Mouse (Mus musculus) forebrain, embryonic 10.5 days (tissue): ENCODE results near the gene Thada. TPM values are rescaled to one million over a fixed set of nuclear protein-coding genes. Genes with fewer than 3 reads are reported as not detected.
A peak's percentile ranks its signal among the peaks of the same experiment; 100 is the strongest.

Experiments
- DNase-seq: peaks from one replicate; pipeline ENCODE4 v3.0.0-alpha.2; 2017; ENCODE audit warnings: low spot score; ENCODE audit errors: extremely low spot score
- H3K27ac ChIP-seq: fragments of 300-500 bp; sonication (generic); 2 replicates; pipeline ENCODE4 v1.5.1; 2016; ENCODE audit warnings: mild to moderate bottlenecking
- H3K27me3 ChIP-seq: fragments of 300-500 bp; sonication (generic); 2 replicates; pipeline ENCODE4 v1.6.1; 2016; ENCODE audit warnings: mild to moderate bottlenecking; ENCODE audit not compliant: poor library complexity, severe bottlenecking
- H3K36me3 ChIP-seq: fragments of 300-500 bp; sonication (generic); replicated peaks from 2 replicates; pipeline ENCODE4 v1.6.1; 2016; ENCODE audit warnings: mild to moderate bottlenecking, moderate library complexity
- H3K4me1 ChIP-seq: fragments of 300-500 bp; sonication (generic); 2 replicates; pipeline ENCODE4 v1.6.1; 2016
- H3K4me3 ChIP-seq: fragments of 300-500 bp; sonication (generic); 2 replicates; pipeline ENCODE4 v1.5.1; 2016; ENCODE audit warnings: mild to moderate bottlenecking, moderate library complexity
- H3K9me3 ChIP-seq: fragments of 300-500 bp; sonication (generic); 2 replicates; pipeline ENCODE4 v1.6.1; 2016; ENCODE audit warnings: mild to moderate bottlenecking, moderate library complexity
- WGBS: fragments of 180-500 bp; shearing (Covaris S2); methylation state at CpG from one replicate; pipeline ENCODE4 v1.1.7; 2016; 5-methylcytosine and 5-hydroxymethylcytosine counted together
- polyA plus RNA-seq: library from polyadenylated mRNA; unstranded; fragments of >200 nt; fragmentation: Nextera tagmentation; extraction: Ambion mirVana; gene quantifications from 2 replicates; pipeline ENCODE4 v1.2.1, GENCODE M21; 2016

The Thada gene
- polyA plus RNA-seq: 11.3 and 12.1 TPM in 2 replicates

DNA sequence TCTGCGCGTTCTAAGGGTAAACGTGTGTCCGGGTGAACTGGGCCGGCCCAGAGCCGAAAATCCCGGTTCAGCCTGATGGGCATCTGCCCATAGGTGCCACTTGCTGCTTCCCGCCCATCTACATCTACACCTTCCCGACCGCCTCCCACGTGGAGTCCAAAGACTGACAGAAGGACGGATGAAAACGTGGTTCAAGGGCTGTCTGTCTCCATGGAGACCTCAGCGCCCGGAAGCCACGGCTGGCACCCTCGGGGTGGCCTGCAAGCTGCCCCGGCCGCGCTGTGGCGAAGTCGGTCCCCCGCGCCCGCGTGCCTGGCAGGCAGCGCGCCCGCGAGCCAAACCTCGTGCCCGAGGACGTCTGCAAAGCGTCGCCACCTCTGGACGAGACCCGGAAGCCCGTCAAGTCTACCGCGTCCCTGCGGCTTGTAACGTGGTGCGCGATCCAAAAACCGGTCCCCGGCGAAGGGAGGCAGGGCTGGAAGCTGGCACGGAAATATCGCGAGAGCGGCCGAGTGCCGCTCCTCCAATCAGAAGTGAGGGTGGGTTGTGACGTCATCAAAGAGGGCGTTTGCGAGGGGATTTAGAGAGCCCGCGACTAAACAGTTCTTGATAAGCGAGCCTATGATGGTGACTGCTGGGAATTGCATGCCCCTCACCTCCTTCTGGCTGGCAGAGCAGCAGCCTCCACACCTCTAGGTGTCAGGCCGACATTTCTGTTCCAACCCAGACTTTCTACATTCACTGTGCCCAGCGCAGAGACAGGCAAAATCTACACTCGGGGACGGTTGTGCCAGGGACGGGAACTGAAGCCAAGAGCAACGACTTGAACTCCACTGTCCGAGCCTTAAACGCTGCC is at the start of gene Thada:
Gene Thada (minus strand): TSS at position 453 of the 856 bp plus-strand sequence.
- Histone ChIP-seq H3K27ac (peak within 1 kb of the TSS; percentile 93), H3K4me3 (peak within 1 kb of the TSS; percentile 93), H3K9me3 (no peaks in the 10 kb centered on the region), H3K27me3 (no peaks in the 10 kb centered on the region), H3K4me1 (peaks cover 24% of the 10 kb centered on the region), H3K36me3 (peaks cover 10% of the 10 kb centered on the region)
- peak; percentile 98 for DNase-seq
- under 1% methylated on average over 67 of the region's 67 CpGs for WGBS

DNA sequence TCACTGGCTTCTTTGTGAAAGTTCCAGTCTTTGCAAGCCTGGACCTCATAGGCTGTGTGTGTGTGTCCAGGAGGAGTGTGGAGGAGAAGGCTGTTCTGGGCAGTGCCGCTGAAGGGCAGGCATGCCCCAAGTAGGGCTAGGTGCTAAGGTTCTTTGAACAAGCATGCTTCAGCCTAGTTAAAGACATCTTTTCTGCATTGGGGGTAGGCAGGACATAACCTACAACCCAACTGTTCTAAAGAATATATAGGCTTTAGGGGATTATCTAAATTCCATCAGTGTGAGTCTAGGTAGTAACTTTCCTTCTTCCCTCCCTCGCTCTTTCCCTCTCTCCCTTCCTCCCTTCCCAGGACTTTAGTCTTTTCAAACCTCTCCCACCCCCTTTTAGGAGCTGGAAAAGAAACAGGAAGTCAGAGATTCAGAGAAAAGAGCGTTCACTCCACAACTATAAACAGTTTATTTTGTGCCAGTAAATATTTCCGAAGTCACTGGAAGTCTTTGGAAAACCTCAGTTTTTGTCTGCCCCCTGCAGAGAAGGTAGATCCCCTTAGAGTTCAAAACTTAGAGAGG is 46.6 kb upstream of the Thada start:
- H3K27ac ChIP-seq: peak overlapping the region; percentile 85
- 33% methylated on average over 4 of the region's 4 CpGs for WGBS
- no peak for DNase-seq

DNA sequence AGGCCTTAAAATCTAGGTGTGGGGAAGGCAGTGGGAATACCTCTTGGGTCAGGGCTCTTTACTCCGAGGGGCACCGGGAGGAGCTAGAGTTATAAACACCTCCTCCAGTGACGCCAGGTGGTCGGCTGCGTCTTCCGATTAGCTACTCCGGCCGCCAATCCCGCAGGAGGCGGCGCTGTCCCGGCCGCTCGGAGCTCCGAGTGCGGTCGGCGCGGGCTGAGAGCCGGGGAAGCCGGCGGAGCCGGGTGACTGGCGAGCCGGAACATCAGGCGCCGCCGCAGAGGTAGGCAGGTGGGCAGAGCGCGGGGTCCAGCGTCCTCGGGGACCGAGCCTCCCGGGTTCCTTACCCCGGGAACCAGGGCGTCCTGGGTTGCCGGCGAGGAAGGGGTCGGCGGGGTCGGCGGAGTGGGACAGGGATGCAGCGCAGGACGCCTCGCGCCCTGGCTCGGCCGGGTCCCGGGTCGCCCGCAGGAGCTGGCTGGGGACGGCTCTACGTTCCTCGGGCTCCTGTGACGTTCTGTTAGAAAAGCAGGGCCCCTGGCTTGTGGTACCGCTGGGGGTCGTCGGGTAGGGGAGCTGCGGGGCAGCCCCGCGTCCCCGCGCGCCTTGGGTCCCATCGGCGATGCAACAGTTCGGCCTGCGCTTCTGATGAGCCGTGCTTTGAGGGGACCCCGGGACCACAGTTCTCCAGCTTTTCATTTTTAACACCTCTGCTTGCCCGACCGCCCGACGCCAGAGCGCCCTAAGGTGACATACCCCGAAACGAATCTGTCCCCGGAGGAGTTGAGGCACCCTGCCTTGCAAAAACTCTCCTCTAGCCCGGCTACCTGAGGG is 45.9 kb upstream of the Thada start, which contains the start of gene Plekhh2:
Gene Plekhh2 (plus strand): TSS at position 214 of the 834 bp plus-strand sequence.
- Histone ChIP-seq H3K4me1 (peaks cover 24% of the 10 kb centered on the region), H3K36me3 (no peaks in the 10 kb centered on the region), H3K27me3 (peaks cover 26% of the 10 kb centered on the region), H3K4me3 (peak within 1 kb of the TSS; percentile 84), H3K9me3 (no peaks in the 10 kb centered on the region), H3K27ac (peak within 1 kb of the TSS; percentile 85)
- DNase-seq: peak; percentile 83
- under 1% methylated on average over 79 of the region's 79 CpGs for WGBS

More for the DNA sequence above, 46.6 kb upstream of the Thada start:
- no peaks in the 10 kb centered on the region for H3K36me3 ChIP-seq
- H3K9me3 ChIP-seq: no peaks in the 10 kb centered on the region
- peaks cover 26% of the 10 kb centered on the region for H3K27me3 ChIP-seq
- H3K4me3 ChIP-seq: peak overlapping the region; percentile 84
- H3K4me1 ChIP-seq: peaks cover 24% of the 10 kb centered on the region

DNA sequence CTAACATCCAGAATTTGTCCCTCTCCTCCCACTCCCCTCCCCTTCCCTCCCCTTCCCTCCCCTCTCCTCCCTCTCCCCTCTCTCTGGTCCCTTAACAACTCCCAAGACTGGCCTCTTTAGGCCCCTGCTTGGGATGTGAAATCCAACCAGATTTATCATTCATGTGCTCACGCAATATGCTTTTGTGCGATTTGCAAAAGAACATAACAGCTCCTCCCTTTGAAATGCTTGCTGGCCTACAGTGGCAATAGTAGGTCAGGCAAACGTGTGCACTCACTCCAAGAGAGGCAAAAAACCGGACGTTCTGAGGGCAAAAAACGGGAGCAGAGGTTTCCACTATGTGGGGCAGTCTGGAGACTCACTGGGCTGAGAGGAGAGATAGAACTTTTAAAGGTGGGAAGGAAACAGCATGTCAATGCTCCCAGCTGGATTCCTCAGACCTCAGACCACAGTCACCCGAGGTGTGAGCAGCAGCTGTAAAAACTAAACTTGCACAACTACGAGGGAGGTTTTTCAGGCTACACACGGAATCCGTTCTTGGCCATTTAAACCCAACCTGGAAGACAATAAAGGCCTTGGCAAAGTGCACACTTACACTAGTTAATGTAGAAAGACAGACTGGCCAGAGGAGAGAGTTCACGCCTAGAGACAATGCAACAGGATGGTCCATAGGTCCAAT is 45.1 kb upstream of the Thada start:
- peaks cover 24% of the 10 kb centered on the region for H3K4me1 ChIP-seq
- H3K27me3 ChIP-seq: peaks cover 26% of the 10 kb centered on the region
- 29% methylated on average over 11 of the region's 11 CpGs for WGBS
- no peaks in the 10 kb centered on the region for H3K9me3 ChIP-seq
- no peaks in the 10 kb centered on the region for H3K36me3 ChIP-seq
- no peak for DNase-seq
- H3K27ac ChIP-seq: peak overlapping the region; percentile 85
- H3K4me3 ChIP-seq: peak overlapping the region; percentile 84

GRCm38 (mm10) chr17:84510355-84510754 is 44.4 kb upstream of the Thada start:
- 83% methylated on average over 5 of the region's 5 CpGs for WGBS
- no peak overlapping the region for H3K4me3 ChIP-seq
- no peaks in the 10 kb centered on the region for H3K9me3 ChIP-seq
- no peak overlapping the region for H3K27ac ChIP-seq
- no peaks in the 10 kb centered on the region for H3K36me3 ChIP-seq
- H3K4me1 ChIP-seq: peaks cover 24% of the 10 kb centered on the region
- DNase-seq: no peak
- H3K27me3 ChIP-seq: peaks cover 26% of the 10 kb centered on the region

GRCm38 (mm10) chr17:84509176-84509575 is 43.2 kb upstream of the Thada start:
- H3K27me3 ChIP-seq: peaks cover 26% of the 10 kb centered on the region
- no peak overlapping the region for H3K27ac ChIP-seq
- WGBS: 87% methylated on average over 4 of the region's 4 CpGs
- no peaks in the 10 kb centered on the region for H3K36me3 ChIP-seq
- DNase-seq: no peak
- no peaks in the 10 kb centered on the region for H3K9me3 ChIP-seq
- peaks cover 24% of the 10 kb centered on the region for H3K4me1 ChIP-seq
- no peak overlapping the region for H3K4me3 ChIP-seq

DNA sequence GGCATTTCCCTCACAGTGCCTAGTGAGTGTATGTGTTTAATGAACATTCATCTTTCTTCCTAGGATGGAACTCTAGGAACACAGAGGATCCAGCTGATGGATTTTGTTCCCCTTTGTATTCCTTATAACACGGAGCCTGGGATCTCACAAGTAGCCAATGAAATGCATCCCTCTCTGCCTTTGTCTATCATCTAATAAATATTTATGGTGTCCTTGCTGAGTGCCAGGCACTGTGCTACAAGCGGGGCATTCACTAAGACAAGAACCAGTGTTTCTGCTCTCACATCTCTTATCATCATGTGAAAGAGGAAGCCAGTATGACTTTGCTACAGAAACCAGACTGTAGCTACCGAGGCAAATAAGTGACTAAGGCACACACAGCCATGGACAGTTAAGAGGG is 42.7 kb upstream of the Thada start:
- Histone ChIP-seq H3K27me3 (peaks cover 26% of the 10 kb centered on the region), H3K9me3 (no peaks in the 10 kb centered on the region), H3K36me3 (no peaks in the 10 kb centered on the region), H3K4me1 (peaks cover 24% of the 10 kb centered on the region), H3K27ac (no peak overlapping the region), H3K4me3 (no peak overlapping the region)
- DNase-seq: no peak
- 67% methylated on average over 3 of the region's 3 CpGs for WGBS

DNA sequence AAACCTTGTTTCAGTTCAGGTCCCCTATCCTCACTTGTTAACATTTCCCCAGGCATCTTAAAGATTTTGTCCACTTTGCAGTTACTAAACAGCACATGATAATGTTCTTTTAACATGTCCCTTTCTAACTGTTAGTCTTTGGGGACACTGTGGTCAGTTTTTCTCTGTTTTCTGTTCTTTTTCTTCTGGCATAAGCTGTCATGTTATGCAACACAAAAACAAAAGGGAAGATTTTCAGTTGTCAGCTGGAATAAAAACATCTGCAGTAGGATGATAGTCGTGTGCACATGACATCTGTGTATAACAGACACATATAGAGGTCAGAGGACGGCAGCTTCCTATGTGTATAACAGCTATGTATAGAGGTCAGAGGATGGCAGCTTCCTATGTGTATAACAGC is 39.9 kb upstream of the Thada start:
- H3K9me3 ChIP-seq: no peaks in the 10 kb centered on the region
- WGBS: 82% methylated on average over 2 of the region's 2 CpGs
- peaks cover 4% of the 10 kb centered on the region for H3K4me1 ChIP-seq
- no peak overlapping the region for H3K27ac ChIP-seq
- no peak for DNase-seq
- no peaks in the 10 kb centered on the region for H3K36me3 ChIP-seq
- H3K4me3 ChIP-seq: no peak overlapping the region
- H3K27me3 ChIP-seq: peaks cover 9% of the 10 kb centered on the region; the same call in 1 of the 2 replicates

DNA sequence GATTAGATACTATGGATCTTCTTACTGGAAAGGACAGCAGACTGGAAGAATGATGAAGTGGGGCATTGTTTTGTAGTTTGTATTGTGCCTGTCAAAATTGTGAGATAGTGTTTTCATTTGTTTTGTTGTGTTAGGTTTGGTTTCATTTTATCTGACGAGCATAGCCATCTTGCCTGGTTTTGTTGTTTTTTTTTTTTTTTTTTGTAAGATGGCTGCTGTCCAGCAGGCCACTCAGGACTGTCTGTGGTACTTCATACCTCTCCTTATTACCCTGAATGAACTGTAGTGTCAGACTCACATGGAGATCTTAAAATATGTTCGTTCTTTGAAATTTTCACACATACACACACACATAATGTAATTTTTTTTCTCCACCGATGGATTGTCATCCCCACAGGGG is 36.3 kb upstream of the Thada start:
- H3K4me1 ChIP-seq: peaks cover 8% of the 10 kb centered on the region
- no peak overlapping the region for H3K27ac ChIP-seq
- WGBS: 87% methylated on average over 3 of the region's 3 CpGs
- H3K36me3 ChIP-seq: no peaks in the 10 kb centered on the region
- no peaks in the 10 kb centered on the region for H3K9me3 ChIP-seq
- H3K4me3 ChIP-seq: no peak overlapping the region
- H3K27me3 ChIP-seq: no peaks in the 10 kb centered on the region
- DNase-seq: no peak

GRCm38 (mm10) chr17:84498639-84499038 is 32.6 kb upstream of the Thada start:
- H3K4me3 ChIP-seq: no peak overlapping the region
- 56% methylated on average over 5 of the region's 5 CpGs for WGBS
- no peaks in the 10 kb centered on the region for H3K27me3 ChIP-seq
- H3K27ac ChIP-seq: no peak overlapping the region
- H3K36me3 ChIP-seq: no peaks in the 10 kb centered on the region
- no peak for DNase-seq
- H3K9me3 ChIP-seq: no peaks in the 10 kb centered on the region
- peaks cover 8% of the 10 kb centered on the region for H3K4me1 ChIP-seq

DNA sequence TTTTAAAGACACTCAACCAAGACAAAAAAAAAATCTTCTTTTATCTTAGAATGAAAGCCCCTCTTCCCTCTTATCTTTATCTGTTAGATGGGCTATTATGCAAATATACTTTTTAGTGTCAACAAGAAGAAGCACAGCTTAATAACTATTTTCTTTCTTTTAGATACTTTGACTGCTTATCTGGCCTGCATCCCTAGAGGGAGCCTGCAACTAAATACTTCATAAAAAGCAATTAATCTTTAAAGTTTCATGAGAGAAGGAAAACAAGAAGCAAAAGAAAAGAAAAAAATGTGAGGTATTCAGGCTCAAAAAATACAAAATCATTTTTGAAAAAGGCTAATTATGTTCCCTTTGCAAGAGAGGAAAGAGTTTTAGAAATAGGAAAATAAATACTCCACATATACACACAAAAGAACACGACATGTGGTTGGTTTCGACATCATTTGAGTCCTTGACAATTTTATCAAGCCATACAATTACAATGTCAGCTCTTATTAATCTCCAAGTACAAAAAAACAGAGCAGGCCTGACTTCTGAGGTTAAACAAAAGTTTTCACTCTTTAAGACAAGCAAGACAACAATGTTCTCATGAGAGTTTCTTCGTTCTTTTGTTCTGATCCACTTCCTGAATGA is 32.1 kb upstream of the Thada start:
- Histone ChIP-seq H3K9me3 (no peaks in the 10 kb centered on the region), H3K4me1 (peaks cover 8% of the 10 kb centered on the region), H3K36me3 (no peaks in the 10 kb centered on the region), H3K27ac (no peak overlapping the region), H3K4me3 (no peak overlapping the region), H3K27me3 (no peaks in the 10 kb centered on the region)
- WGBS: 83% methylated on average over 3 of the region's 3 CpGs
- no peak for DNase-seq

- Histone ChIP-seq H3K9me3 (no peaks in the 10 kb centered on the region), H3K27ac (no peak overlapping the region), H3K4me3 (no peak overlapping the region), H3K27me3 (no peaks in the 10 kb centered on the region), H3K36me3 (no peaks in the 10 kb centered on the region), H3K4me1 (peaks cover 9% of the 10 kb centered on the region)
- DNase-seq: no peak
- WGBS: 70% methylated on average over 2 of the region's 2 CpGs
Observed at GRCm38 (mm10) chr17:84497559-84497958, 31.6 kb upstream of the Thada start.
